Mouse (Mus musculus) cerebellum, adult 2 months (tissue): ENCODE data around the gene Fsd1l. TPM values are rescaled to one million over a fixed set of nuclear protein-coding genes. Genes with fewer than 3 reads are reported as not detected.
A peak's percentile ranks its signal among the peaks of the same experiment; 100 is the strongest.

ENCODE experiments used
- DNase-seq, 2 experiments: peaks; one replicate each; pipeline ENCODE4 v3.0.0; 2021
- H3K27ac ChIP-seq: fragments of 200-500 bp; 2 replicates; pipeline ENCODE4 v1.5.1; 2012; ENCODE audit warnings: low read length, control low read depth, inconsistent platforms; ENCODE audit not compliant: insufficient read depth
- H3K27me3 ChIP-seq: fragments of 200-500 bp; 2 replicates; pipeline ENCODE4 v1.6.1; 2012; ENCODE audit warnings: inconsistent platforms, mild to moderate bottlenecking, low read length, moderate library complexity; ENCODE audit not compliant: control insufficient read depth, insufficient read depth
- H3K4me1 ChIP-seq: fragments of 200-500 bp; 2 replicates; pipeline ENCODE4 v1.6.1; 2011; ENCODE audit warnings: low read length; ENCODE audit not compliant: control insufficient read depth, insufficient read depth
- H3K4me3 ChIP-seq: fragments of 200-500 bp; replicated peaks from 2 replicates; pipeline ENCODE3; 2011; ENCODE audit warnings: mild to moderate bottlenecking, low read depth, low read length, control low read depth; ENCODE audit not compliant: insufficient read depth
- CTCF ChIP-seq: fragments of 200-500 bp; IDR thresholded peaks from 2 replicates; pipeline ENCODE4 v1.5.1; 2011; ENCODE audit warnings: low read depth, mild to moderate bottlenecking, control low read depth, low read length, moderate library complexity, borderline replicate concordance; ENCODE audit not compliant: insufficient read depth
- POLR2A ChIP-seq: fragments of 200-500 bp; IDR thresholded peaks from 2 replicates; pipeline ENCODE4 v1.6.1; 2011; ENCODE audit warnings: low read length, control low read depth, borderline replicate concordance; ENCODE audit not compliant: insufficient read depth
- WGBS: fragments of 180-500 bp; shearing (Covaris S2); methylation state at CpG from one replicate; pipeline ENCODE4 v1.1.7; 2018; 5-methylcytosine and 5-hydroxymethylcytosine counted together
- polyA plus RNA-seq: library from polyadenylated mRNA; depleted of rRNA; stranded (reverse); fragments of >200 nt; gene quantifications from 2 replicates; pipeline ENCODE4 v1.2.3, GENCODE M21; 2012

The Fsd1l gene
- polyA plus RNA-seq, 1 experiment = 9.6 TPM

GRCm38 (mm10) chr4:53620104-53620503, 11.2 kb upstream of the Fsd1l start:
- 87% methylated on average over 6 of the region's 6 CpGs for WGBS
- H3K27me3 ChIP-seq = no peaks in the 10 kb centered on the region
- H3K27ac ChIP-seq = no peak overlapping the region
- TF ChIP-seq POLR2A (no peak), CTCF (no peak)
- no peaks in the 10 kb centered on the region for H3K4me1 ChIP-seq
- H3K4me3 ChIP-seq = no peak overlapping the region
- no peak for DNase-seq

DNA sequence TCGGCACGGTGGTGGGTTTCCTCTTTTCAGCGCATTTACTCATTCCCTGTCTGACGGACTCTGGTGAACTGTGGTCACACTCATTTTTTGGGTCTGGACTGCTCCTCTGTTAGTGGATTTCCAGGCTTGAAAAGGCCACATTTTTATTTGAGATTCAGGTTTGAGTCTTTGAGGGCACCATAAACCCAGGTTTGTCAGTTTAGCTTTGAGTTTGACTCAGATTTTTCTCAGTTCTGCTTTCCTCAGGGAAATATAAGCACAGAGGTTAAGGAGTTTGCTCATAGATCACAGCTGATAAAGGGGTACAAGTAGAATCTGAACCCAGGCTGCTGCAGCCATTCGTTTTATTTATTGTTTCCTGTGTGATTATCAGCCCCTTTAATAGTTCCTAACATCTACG, 10.2 kb upstream of the Fsd1l start:
- no peak overlapping the region for H3K4me3 ChIP-seq
- H3K27ac ChIP-seq = no peak overlapping the region
- TF ChIP-seq POLR2A (no peak), CTCF (no peak)
- no peaks in the 10 kb centered on the region for H3K27me3 ChIP-seq
- WGBS = 82% methylated on average over 6 of the region's 6 CpGs
- DNase-seq = no peak
- H3K4me1 ChIP-seq = no peaks in the 10 kb centered on the region

DNA sequence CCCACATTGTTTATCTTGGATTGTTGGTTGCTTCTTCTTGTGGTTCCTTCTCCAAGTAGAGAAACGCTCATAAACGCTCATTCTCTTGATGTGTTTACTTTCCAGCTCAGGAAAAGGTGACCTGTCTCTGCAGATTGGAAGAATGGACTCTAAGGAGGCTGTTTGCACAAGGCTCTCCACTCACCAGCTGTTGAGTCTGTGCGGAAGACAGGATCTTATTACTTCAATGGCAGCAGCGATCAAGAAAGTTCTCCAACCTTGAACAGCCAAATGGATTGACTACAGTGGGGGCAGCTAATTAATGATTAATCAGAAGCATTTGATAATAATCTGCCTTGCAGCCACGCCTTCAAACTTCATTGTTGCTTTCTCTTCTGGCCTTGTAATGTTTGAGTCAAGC, 9.8 kb upstream of the Fsd1l start:
- 83% methylated on average over 5 of the region's 5 CpGs for WGBS
- Histone ChIP-seq H3K27me3 (no peaks in the 10 kb centered on the region), H3K4me3 (no peak overlapping the region), H3K27ac (no peak overlapping the region), H3K4me1 (no peaks in the 10 kb centered on the region)
- no peak for DNase-seq
- TF ChIP-seq POLR2A (no peak), CTCF (no peak)

DNA sequence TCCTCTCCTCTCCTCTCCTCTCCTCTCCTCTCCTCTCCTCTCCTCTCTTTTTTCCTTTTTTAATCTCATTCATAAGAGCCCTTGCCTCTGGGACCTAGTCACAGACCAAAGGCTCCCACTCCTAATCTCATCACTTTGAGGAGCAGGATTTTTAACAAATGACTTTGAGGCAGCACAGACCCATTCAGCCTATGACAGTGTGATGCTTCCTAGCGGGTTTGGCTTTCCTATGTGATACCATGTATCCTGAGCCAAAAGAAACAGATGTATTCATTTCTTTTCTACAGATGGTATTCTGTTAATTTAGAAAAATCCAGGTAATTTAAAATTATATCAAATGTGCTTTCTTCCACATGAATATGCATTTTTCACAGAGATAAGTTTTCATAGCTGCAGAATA, 7.6 kb upstream of the Fsd1l start:
- Histone ChIP-seq H3K27ac (no peak overlapping the region), H3K27me3 (no peaks in the 10 kb centered on the region), H3K4me3 (no peak overlapping the region), H3K4me1 (no peaks in the 10 kb centered on the region)
- DNase-seq = no peak
- TF ChIP-seq CTCF = no peak
- 81% methylated on average over 1 of the region's 1 CpGs for WGBS

- 2% methylated on average over 4 of the region's 4 CpGs for WGBS
- no peaks in the 10 kb centered on the region for H3K4me1 ChIP-seq
- H3K27me3 ChIP-seq = no peaks in the 10 kb centered on the region
- H3K27ac ChIP-seq = no peak overlapping the region
- TF ChIP-seq POLR2A = no peak
- DNase-seq = peak; percentile 47 to 54
- no peak overlapping the region for H3K4me3 ChIP-seq
Observed at GRCm38 (mm10) chr4:53624816-53625215, 6.5 kb upstream of the Fsd1l start.

DNA sequence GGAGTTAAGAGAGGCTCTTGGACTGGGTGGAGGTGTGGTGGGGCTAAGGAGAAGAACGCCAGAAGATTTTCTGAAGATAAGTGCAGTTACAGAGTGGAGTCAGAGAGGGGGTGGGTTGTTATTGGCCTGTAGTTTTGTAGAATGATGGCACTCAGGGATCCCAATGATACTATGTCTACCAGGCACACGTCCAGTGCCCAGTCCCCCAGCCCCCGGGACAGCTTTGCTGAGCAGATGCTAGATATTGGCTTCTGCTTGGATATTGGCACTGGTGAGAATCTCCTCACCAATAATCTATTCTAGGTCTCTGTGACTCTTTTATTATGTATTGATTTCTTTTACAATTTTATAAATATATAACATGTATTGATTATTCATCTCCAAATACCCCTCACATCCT, 6.0 kb upstream of the Fsd1l start:
- H3K27ac ChIP-seq = no peak overlapping the region
- no peak for DNase-seq
- TF ChIP-seq CTCF (no peak), POLR2A (no peak)
- H3K4me1 ChIP-seq = no peaks in the 10 kb centered on the region; the same call in 1 of the 2 replicates
- H3K27me3 ChIP-seq = no peaks in the 10 kb centered on the region
- H3K4me3 ChIP-seq = no peak overlapping the region
- WGBS = 33% methylated on average over 3 of the region's 3 CpGs

- no peak overlapping the region for H3K4me3 ChIP-seq
- no peak overlapping the region for H3K27ac ChIP-seq
- TF ChIP-seq POLR2A = no peak
- no peak for TF ChIP-seq CTCF
- WGBS = 14% methylated on average over 4 of the region's 4 CpGs
- no peaks in the 10 kb centered on the region for H3K27me3 ChIP-seq
- peak in 1 of 2 experiments; percentile 17 for DNase-seq
- no peaks in the 10 kb centered on the region; the same call in 1 of the 2 replicates for H3K4me1 ChIP-seq
Observed at GRCm38 (mm10) chr4:53628924-53629323, 2.3 kb upstream of the Fsd1l start.

- no peaks in the 10 kb centered on the region for H3K27me3 ChIP-seq
- TF ChIP-seq POLR2A (no peak), CTCF (no peak)
- peak overlapping the region; percentile 95 for H3K4me3 ChIP-seq
- H3K27ac ChIP-seq = peak overlapping the region; percentile 85
- no peaks in the 10 kb centered on the region; the same call in 1 of the 2 replicates for H3K4me1 ChIP-seq
- no peak for DNase-seq
- 4% methylated on average over 12 of the region's 12 CpGs for WGBS
Observed at GRCm38 (mm10) chr4:53630963-53631315, 332 bp upstream of the Fsd1l start.

GRCm38 (mm10) chr4:53632011-53632349, 709 bp downstream of the Fsd1l start:
- no peak for DNase-seq
- WGBS = 2% methylated on average over 5 of the region's 5 CpGs
- Histone ChIP-seq H3K4me1 (peaks cover 1% of the 10 kb centered on the region), H3K4me3 (peak overlapping the region; percentile 95), H3K27me3 (no peaks in the 10 kb centered on the region), H3K27ac (no peak overlapping the region)
- TF ChIP-seq POLR2A = no peak
- no peak for TF ChIP-seq CTCF
